Mouse (Mus musculus): ENCODE results near the gene Zbtb9.

GRCm38 (mm10) chr17:26968200-26968611 lies 4.8 kb upstream of the Zbtb9 start:
- no peak for TF ChIP-seq CTCF (IDR thresholded peaks at IDR 0.05; ENCODE audit: low read depth)
- TF ChIP-seq EP300 (IDR thresholded peaks at IDR 0.05; ENCODE audit: low read depth), result no peak

Measured in liver, embryonic 14.5 days (tissue).